Mouse (Mus musculus) ES-Bruce4 (cell line): ENCODE data around the gene Mrps11.

Source experiments
- CTCF ChIP-seq: IDR thresholded peaks from one replicate; pipeline ENCODE4 v1.8.1; 2011; ENCODE audit warnings: low read depth, low read length
- POLR2A ChIP-seq: IDR thresholded peaks from one replicate; pipeline ENCODE4 v1.8.1; 2011; ENCODE audit warnings: low read length; ENCODE audit not compliant: insufficient read depth

DNA sequence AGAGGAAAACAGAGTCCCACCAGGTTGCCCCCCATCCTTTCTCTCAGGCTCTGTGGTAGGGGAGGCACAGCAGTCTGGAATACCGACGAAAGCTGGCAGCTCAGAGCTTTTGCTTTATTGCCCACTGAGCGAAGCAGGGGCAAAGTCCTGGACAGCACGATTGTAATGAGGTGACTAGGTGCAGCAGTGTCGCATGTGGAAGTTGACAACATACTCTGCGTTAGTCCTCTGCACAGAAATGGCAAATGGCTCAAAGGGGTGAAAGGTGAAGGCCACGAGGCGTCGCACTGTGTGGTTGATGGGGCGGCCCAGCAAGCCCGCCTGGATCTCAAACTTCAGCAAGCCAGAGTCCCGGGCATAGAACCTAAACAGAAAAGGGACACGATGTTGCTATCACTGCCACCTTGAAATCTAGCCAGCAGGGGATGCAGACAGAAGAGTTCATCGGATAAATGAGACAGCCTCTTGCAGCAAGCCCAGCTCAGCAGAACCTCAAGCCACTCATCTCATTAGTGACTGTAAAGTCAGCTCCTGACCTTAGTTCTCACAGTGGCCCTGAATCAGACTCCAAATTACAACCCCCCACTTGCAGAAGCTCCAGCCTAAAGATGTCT is 44.9 kb downstream of the Mrps11 start:
- no peak for TF ChIP-seq CTCF
- TF ChIP-seq POLR2A = no peak
